Mouse (Mus musculus) spleen, postnatal 14 days (tissue): ENCODE data around the gene Cyp24a1.

Experiments used
- DNase-seq, 2 experiments: peaks; one replicate each; pipeline ENCODE4 v3.0.0; 2021 to 2022; ENCODE audit warnings: low spot score in 2 of 2

Cyp24a1 gene

GRCm38 (mm10) chr2:170438782-170439181, 58.2 kb downstream of the Cyp24a1 start:
- DNase-seq = no peak

DNA sequence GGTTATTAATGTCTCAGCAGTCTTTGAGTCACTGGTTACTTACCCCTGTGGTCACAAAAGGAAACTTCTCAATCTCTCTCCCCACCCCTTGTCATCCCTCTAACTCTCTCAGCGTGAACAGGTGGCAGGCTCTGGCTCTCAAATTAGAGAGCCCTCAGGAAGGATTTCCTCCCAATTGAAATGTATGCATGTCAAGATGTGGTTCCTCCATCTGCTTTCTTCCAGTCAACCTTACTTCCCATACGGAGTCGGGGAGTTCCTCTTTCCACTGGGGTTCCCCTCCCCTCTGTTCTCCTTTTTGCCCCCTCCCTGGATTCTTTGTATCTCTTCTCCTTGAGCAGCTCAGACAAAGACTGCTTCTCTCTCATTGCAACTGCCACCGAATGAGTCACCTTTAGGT, 60.7 kb downstream of the Cyp24a1 start:
- DNase-seq = no peak
